Mouse (Mus musculus): Measurements from ENCODE around the gene Maml1. TPM values are rescaled to one million over a fixed set of nuclear protein-coding genes. Genes with fewer than 3 reads are reported as not detected.

The Maml1 gene
- polyA plus RNA-seq, 1 experiment from 2014 or later: 1.6 TPM

GRCm38 (mm10) chr11:50214631-50215030, 77.5 kb downstream of the Maml1 start:
- H3K36me3 ChIP-seq (replicated peaks; ENCODE audit: insufficient read depth, low read length): no peaks in the 10 kb centered on the region
- H3K4me2 ChIP-seq (ENCODE audit: low read depth, low read length): no peak overlapping the region
- TF ChIP-seq CTCF (IDR thresholded peaks at IDR 0.05; ENCODE audit: low read depth) (no peak; the same call in 1 of the 2 replicates), EP300 (IDR thresholded peaks at IDR 0.05; ENCODE audit: low read depth) (no peak)
- no peak overlapping the region for H3K9ac ChIP-seq (replicated peaks)
- no peaks in the 10 kb centered on the region for H3K9me3 ChIP-seq (ENCODE audit: low read length)
- DNase-seq (no peak), ATAC-seq (no peak)
- H3K4me3 ChIP-seq (ENCODE audit: low read depth, low read length): no peak overlapping the region
- no peak overlapping the region for H3K27ac ChIP-seq (ENCODE audit: low read depth)
- H3K4me1 ChIP-seq (ENCODE audit: insufficient read depth): peaks cover 43% of the 10 kb centered on the region
- H3K27me3 ChIP-seq (ENCODE audit: insufficient read depth, low read length): no peaks in the 10 kb centered on the region
- WGBS (ENCODE audit: insufficient replicate concordance): 88% methylated on average over 6 of the region's 6 CpGs

GRCm38 (mm10) chr11:50212848-50213758, 79.0 kb downstream of the Maml1 start:
- TF ChIP-seq EP300 (IDR thresholded peaks at IDR 0.05; ENCODE audit: low read depth) (peak; percentile 46; the same call in 1 of the 2 replicates), CTCF (IDR thresholded peaks at IDR 0.05; ENCODE audit: low read depth) (no peak)
- 52% methylated on average over 11 of the region's 11 CpGs for WGBS (ENCODE audit: insufficient replicate concordance)
- Histone ChIP-seq H3K27ac (ENCODE audit: low read depth) (peak overlapping the region; percentile 99), H3K36me3 (replicated peaks; ENCODE audit: insufficient read depth, low read length) (peaks cover 6% of the 10 kb centered on the region), H3K9ac (replicated peaks) (no peak overlapping the region), H3K4me3 (ENCODE audit: low read depth, low read length) (no peak overlapping the region), H3K4me2 (ENCODE audit: low read depth, low read length) (peak overlapping the region; percentile 29), H3K27me3 (ENCODE audit: insufficient read depth, low read length) (no peaks in the 10 kb centered on the region), H3K9me3 (ENCODE audit: low read length) (no peaks in the 10 kb centered on the region), H3K4me1 (ENCODE audit: insufficient read depth) (peaks cover 50% of the 10 kb centered on the region)
- DNase-seq (peak; percentile 77), ATAC-seq (peak; percentile 53)

GRCm38 (mm10) chr11:50212060-50212739, 79.9 kb downstream of the Maml1 start:
- WGBS (ENCODE audit: insufficient replicate concordance): 52% methylated on average over 3 of the region's 3 CpGs
- Histone ChIP-seq H3K27me3 (ENCODE audit: insufficient read depth, low read length) (no peaks in the 10 kb centered on the region), H3K9me3 (ENCODE audit: low read length) (no peaks in the 10 kb centered on the region), H3K9ac (replicated peaks) (no peak overlapping the region), H3K27ac (ENCODE audit: low read depth) (peak overlapping the region; percentile 99), H3K4me2 (ENCODE audit: low read depth, low read length) (0 out of 2 replicates have a peak overlapping the region, but pooled peaks have one; percentile 29), H3K36me3 (replicated peaks; ENCODE audit: insufficient read depth, low read length) (peaks cover 15% of the 10 kb centered on the region), H3K4me3 (ENCODE audit: low read depth, low read length) (no peak overlapping the region), H3K4me1 (ENCODE audit: insufficient read depth) (peaks cover 48% of the 10 kb centered on the region)
- DNase-seq: peak; percentile 16
- TF ChIP-seq EP300 (IDR thresholded peaks at IDR 0.05; ENCODE audit: low read depth) (no peak), CTCF (IDR thresholded peaks at IDR 0.05; ENCODE audit: low read depth) (no peak)
- ATAC-seq: no peak

- H3K27me3 ChIP-seq (ENCODE audit: insufficient read depth, low read length): no peaks in the 10 kb centered on the region
- H3K4me2 ChIP-seq (ENCODE audit: low read depth, low read length): peak overlapping the region; percentile 70
- H3K27ac ChIP-seq (ENCODE audit: low read depth): peak overlapping the region; percentile 99
- H3K4me3 ChIP-seq (ENCODE audit: low read depth, low read length): peak overlapping the region; percentile 87
- no peak for DNase-seq
- TF ChIP-seq CTCF (IDR thresholded peaks at IDR 0.05; ENCODE audit: low read depth): no peak
- no peak for TF ChIP-seq EP300 (IDR thresholded peaks at IDR 0.05; ENCODE audit: low read depth)
- peaks cover 43% of the 10 kb centered on the region for H3K4me1 ChIP-seq (ENCODE audit: insufficient read depth)
- peaks cover 22% of the 10 kb centered on the region for H3K36me3 ChIP-seq (replicated peaks; ENCODE audit: insufficient read depth, low read length)
- no peak for ATAC-seq
- WGBS (ENCODE audit: insufficient replicate concordance): 93% methylated on average over 3 of the region's 3 CpGs
- H3K9me3 ChIP-seq (ENCODE audit: low read length): no peaks in the 10 kb centered on the region
- peak overlapping the region; percentile 97; the same call in 1 of the 2 replicates for H3K9ac ChIP-seq (replicated peaks)
Observed at GRCm38 (mm10) chr11:50211322-50212059, 80.6 kb downstream of the Maml1 start.

GRCm38 (mm10) chr11:50210505-50211151, 81.5 kb downstream of the Maml1 start, which contains the start of the genes Sqstm1 and Mgat4b:
Sqstm1 (minus strand) TSS chr11:50210827.
Mgat4b (plus strand) TSS chr11:50210890.
- Histone ChIP-seq H3K27me3 (ENCODE audit: insufficient read depth, low read length) (no peaks in the 10 kb centered on the region), H3K4me3 (ENCODE audit: low read depth, low read length) (peak within 1 kb of the TSS; percentile 87), H3K4me2 (ENCODE audit: low read depth, low read length) (peak within 1 kb of the TSS; percentile 70), H3K27ac (ENCODE audit: low read depth) (peak within 1 kb of the TSS; percentile 99), H3K9me3 (ENCODE audit: low read length) (no peaks in the 10 kb centered on the region), H3K9ac (replicated peaks) (peak within 1 kb of the TSS; percentile 97), H3K4me1 (ENCODE audit: insufficient read depth) (peaks cover 47% of the 10 kb centered on the region), H3K36me3 (replicated peaks; ENCODE audit: insufficient read depth, low read length) (peaks cover 31% of the 10 kb centered on the region)
- TF ChIP-seq CTCF (IDR thresholded peaks at IDR 0.05; ENCODE audit: low read depth) (peak; percentile 22; the same call in 1 of the 2 replicates), EP300 (IDR thresholded peaks at IDR 0.05; ENCODE audit: low read depth) (peak; percentile 27; the same call in 1 of the 2 replicates)
- peak; percentile 63 for ATAC-seq
- WGBS (ENCODE audit: insufficient replicate concordance): under 1% methylated on average over 46 of the region's 48 CpGs
- peak; percentile 86 for DNase-seq

Data from liver, postnatal 0 days (tissue).